ENCODE assay signal across 11 mouse cellular contexts in the genomic region with DNA sequence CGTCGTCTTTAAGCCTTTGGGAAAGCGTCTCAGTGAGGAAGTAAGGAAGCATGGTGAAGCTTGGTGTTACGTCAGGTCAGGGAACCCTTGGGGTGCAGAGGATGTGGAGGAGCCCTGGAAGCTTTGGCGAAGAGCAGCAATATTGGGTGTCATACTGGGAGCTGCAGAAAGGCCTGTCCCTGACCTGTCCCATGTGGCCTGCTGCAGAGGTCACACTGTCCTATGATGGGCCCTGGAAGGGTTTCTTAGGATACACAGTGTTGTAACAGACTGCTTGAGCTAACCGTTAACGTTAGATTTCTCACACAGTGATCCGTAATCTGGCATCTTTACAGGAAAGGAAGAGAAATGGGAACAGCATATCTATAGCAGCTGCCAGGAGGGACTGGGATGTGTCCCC. TPM values are rescaled to one million over a fixed set of nuclear protein-coding genes. Genes with fewer than 3 reads are reported as not detected.
DNase-seq lines count a peak whose midpoint lies in the region; ATAC-seq and TF ChIP-seq lines count a peak whose summit lies in the region.
"Had no signal": no experiment of that assay in that cellular context is flagged by ENCODE, and none has a peak within 500 bp of the region (broad histone marks: within the 10 kb centered on the region; RNA-seq: fewer than 3 reads in every experiment).

No protein-coding gene starts in this region.

- TF ChIP-seq CTCF in lung, adult 2 months (IDR thresholded peaks at IDR 0.05; ENCODE audit: insufficient read depth, low read length): no peak

- H3K27me3 ChIP-seq in kidney, embryonic 15.5 days: no peaks in the 10 kb centered on the region
- H3K27me3 ChIP-seq in forebrain, embryonic 13.5 days: peaks cover 6% of the 10 kb centered on the region
- H3K27me3 ChIP-seq in hindbrain, embryonic 12.5 days: no peaks in the 10 kb centered on the region
- no peaks in the 10 kb centered on the region for H3K27me3 ChIP-seq in neural tube, embryonic 12.5 days (replicated peaks)

- 0 out of 2 replicates have a peak overlapping the region, but pooled peaks have one; percentile 1 for H3K4me2 ChIP-seq in kidney, embryonic 15.5 days
- H3K4me2 ChIP-seq in forebrain, embryonic 13.5 days: peak overlapping the region; percentile 85
- peak overlapping the region; percentile 86 for H3K4me2 ChIP-seq in hindbrain, embryonic 12.5 days (replicated peaks)
- peak overlapping the region; percentile 88 for H3K4me2 ChIP-seq in neural tube, embryonic 12.5 days (replicated peaks)
- H3K4me2 ChIP-seq: liver, embryonic 13.5 days had no signal

- H3K4me3 ChIP-seq in kidney, embryonic 15.5 days (replicated peaks): no peak overlapping the region
- H3K4me3 ChIP-seq in forebrain, embryonic 13.5 days: peak overlapping the region; percentile 94
- peak overlapping the region; percentile 16 for H3K4me3 ChIP-seq in hindbrain, embryonic 12.5 days
- H3K4me3 ChIP-seq in neural tube, embryonic 12.5 days: peak overlapping the region; percentile 24; the same call in 1 of the 2 replicates
- H3K4me3 ChIP-seq in lung, adult 2 months (replicated peaks; ENCODE audit: extremely low read depth, low read depth, low read length): no peak overlapping the region
- H3K4me3 ChIP-seq: liver, embryonic 13.5 days had no signal

- peaks cover 34% of the 10 kb centered on the region for H3K4me1 ChIP-seq in kidney, embryonic 15.5 days
- peaks cover 44% of the 10 kb centered on the region for H3K4me1 ChIP-seq in forebrain, embryonic 13.5 days
- H3K4me1 ChIP-seq in hindbrain, embryonic 12.5 days: peaks cover 41% of the 10 kb centered on the region
- H3K4me1 ChIP-seq in neural tube, embryonic 12.5 days: peaks cover 40% of the 10 kb centered on the region
- H3K4me1 ChIP-seq in lung, adult 2 months (ENCODE audit: control insufficient read depth, insufficient read depth, low read length): no peaks in the 10 kb centered on the region

- no peaks in the 10 kb centered on the region for H3K9me3 ChIP-seq in kidney, embryonic 15.5 days (replicated peaks)
- H3K9me3 ChIP-seq in forebrain, embryonic 13.5 days (replicated peaks): no peaks in the 10 kb centered on the region
- H3K9me3 ChIP-seq in hindbrain, embryonic 12.5 days (replicated peaks): no peaks in the 10 kb centered on the region
- H3K9me3 ChIP-seq in neural tube, embryonic 12.5 days: no peaks in the 10 kb centered on the region
- H3K9me3 ChIP-seq: liver, embryonic 13.5 days had no signal

- no peak overlapping the region for H3K9ac ChIP-seq in kidney, embryonic 15.5 days
- H3K9ac ChIP-seq in forebrain, embryonic 13.5 days: no peak overlapping the region
- peak overlapping the region; percentile 3; the same call in 1 of the 2 replicates for H3K9ac ChIP-seq in hindbrain, embryonic 12.5 days
- H3K9ac ChIP-seq in neural tube, embryonic 12.5 days: 0 out of 2 replicates have a peak overlapping the region, but pooled peaks have one; percentile 6
- H3K9ac ChIP-seq: liver, embryonic 13.5 days had no signal

- TF ChIP-seq POLR2A in lung, adult 2 months (IDR thresholded peaks at IDR 0.05; ENCODE audit: borderline replicate concordance, extremely low read depth, low read depth, low read length): no peak

- H3K36me3 ChIP-seq in kidney, embryonic 15.5 days: no peaks in the 10 kb centered on the region
- peaks cover 40% of the 10 kb centered on the region for H3K36me3 ChIP-seq in forebrain, embryonic 13.5 days (ENCODE audit: poor library complexity, severe bottlenecking)
- peaks cover 38% of the 10 kb centered on the region for H3K36me3 ChIP-seq in hindbrain, embryonic 12.5 days
- peaks cover 42% of the 10 kb centered on the region for H3K36me3 ChIP-seq in neural tube, embryonic 12.5 days
- H3K36me3 ChIP-seq: G1E; liver, embryonic 13.5 days had no signal

- H3K27ac ChIP-seq in kidney, embryonic 15.5 days: no peak overlapping the region
- H3K27ac ChIP-seq in forebrain, embryonic 13.5 days: no peak overlapping the region
- no peak overlapping the region for H3K27ac ChIP-seq in hindbrain, embryonic 12.5 days
- H3K27ac ChIP-seq in neural tube, embryonic 12.5 days: no peak overlapping the region
- H3K27ac ChIP-seq: liver, embryonic 13.5 days had no signal

- no peak for ATAC-seq in kidney, embryonic 15.5 days (replicated peaks; ENCODE audit: low FRiP score)
- no peak for ATAC-seq in forebrain, embryonic 13.5 days
- no peak for ATAC-seq in hindbrain, embryonic 12.5 days (ENCODE audit: low FRiP score)
- ATAC-seq in neural tube, embryonic 12.5 days (ENCODE audit: low FRiP score, low read depth): no peak
- ATAC-seq: inflammation-experienced regulatory T-cells, adult 6 months had no signal

- 79% methylated on average over 8 of the region's 8 CpGs for WGBS in kidney, embryonic 15.5 days
- 89% methylated on average over 8 of the region's 8 CpGs for WGBS in forebrain, embryonic 13.5 days
- 86% methylated on average over 8 of the region's 8 CpGs for WGBS in hindbrain, embryonic 12.5 days
- 88% methylated on average over 8 of the region's 8 CpGs for WGBS in neural tube, embryonic 12.5 days
- 61% methylated on average over 8 of the region's 8 CpGs for WGBS in lung, adult 2 months

- no peak for DNase-seq in kidney, adult 18-20 months
- no peak for DNase-seq in retina, embryonic 14.5 days (ENCODE audit: low spot score)
- DNase-seq in lung, adult 2 months: no peak
- DNase-seq: liver, embryonic 13.5 days had no signal

RNA-seq across cellular contexts. Expression of gene Vash1, which starts 3.7 kb away (rescaled TPM):
- 10.2 and 10.7 TPM in 2 replicates for polyA plus RNA-seq in kidney, embryonic 15.5 days (2015; fragmentation: Nextera tagmentation; extraction: Ambion mirVana)
- polyA plus RNA-seq in forebrain, embryonic 13.5 days (2015; fragmentation: Nextera tagmentation; extraction: Ambion mirVana): 33.6 and 38.2 TPM in 2 replicates
- polyA plus RNA-seq in hindbrain, embryonic 12.5 days (2016; fragmentation: Nextera tagmentation; extraction: Ambion mirVana): 34.4 and 35.3 TPM in 2 replicates
- 39.1 and 42.5 TPM in 2 replicates for polyA plus RNA-seq in neural tube, embryonic 12.5 days (2016; fragmentation: Nextera tagmentation; extraction: Ambion mirVana)
- polyA plus RNA-seq in lung, adult 2 months (2012; rRNA removed): 15.2 and 15.4 TPM in 2 replicates
- polyA plus RNA-seq: G1E had no signal

RNA-seq across cellular contexts. Expression of gene Angel1, which starts 44.1 kb away (rescaled TPM):
- polyA plus RNA-seq in kidney, embryonic 15.5 days (2015; fragmentation: Nextera tagmentation; extraction: Ambion mirVana): 8.5 and 10.2 TPM in 2 replicates
- 9.8 and 11.3 TPM in 2 replicates for polyA plus RNA-seq in forebrain, embryonic 13.5 days (2015; fragmentation: Nextera tagmentation; extraction: Ambion mirVana)
- 15.8 and 17.0 TPM in 2 replicates for polyA plus RNA-seq in hindbrain, embryonic 12.5 days (2016; fragmentation: Nextera tagmentation; extraction: Ambion mirVana)
- 15.6 and 18.1 TPM in 2 replicates for polyA plus RNA-seq in neural tube, embryonic 12.5 days (2016; fragmentation: Nextera tagmentation; extraction: Ambion mirVana)
- 5.7 and 7.3 TPM in 2 replicates for polyA plus RNA-seq in lung, adult 2 months (2012; rRNA removed)

RNA-seq across cellular contexts. Expression of gene Lrrc74a, which starts 52.0 kb away (rescaled TPM):
- polyA plus RNA-seq in kidney, embryonic 15.5 days (2015; fragmentation: Nextera tagmentation; extraction: Ambion mirVana): not detected in 2 replicates
- polyA plus RNA-seq in forebrain, embryonic 13.5 days (2015; fragmentation: Nextera tagmentation; extraction: Ambion mirVana): not detected in 2 replicates
- not detected in 2 replicates for polyA plus RNA-seq in hindbrain, embryonic 12.5 days (2016; fragmentation: Nextera tagmentation; extraction: Ambion mirVana)
- polyA plus RNA-seq in neural tube, embryonic 12.5 days (2016; fragmentation: Nextera tagmentation; extraction: Ambion mirVana): not detected in 2 replicates
- not detected in 2 replicates for polyA plus RNA-seq in lung, adult 2 months (2012; rRNA removed)
- polyA plus RNA-seq: G1E; inflammation-experienced regulatory T-cells, adult 6 months; liver, embryonic 13.5 days; urinary bladder, adult 2 months had no signal

Comparison
In these comparisons a context has a peak if more than half of its experiments do, and no peak if none do; other contexts are left out.
1. H3K4me2 ChIP-seq: peak in every context shown above with its lines; median percentile 88 in neural tube, embryonic 12.5 days; 86 in hindbrain, embryonic 12.5 days; 85 in forebrain, embryonic 13.5 days; 1 in kidney, embryonic 15.5 days.
2. H3K4me3 ChIP-seq: peak in forebrain, embryonic 13.5 days (single experiment), hindbrain, embryonic 12.5 days (single experiment) and neural tube, embryonic 12.5 days (single experiment); none in kidney, embryonic 15.5 days (single experiment) and lung, adult 2 months (single experiment).
3. H3K9ac ChIP-seq: peak in hindbrain, embryonic 12.5 days (single experiment) and neural tube, embryonic 12.5 days (single experiment); none in kidney, embryonic 15.5 days (single experiment) and forebrain, embryonic 13.5 days (single experiment).